Mouse (Mus musculus) inflammation-experienced regulatory T-cells, adult 16 weeks (primary cell): ENCODE measurements around the gene Sik3. TPM values are rescaled to one million over a fixed set of nuclear protein-coding genes. Genes with fewer than 3 reads are reported as not detected.

Source experiments
- polyA plus RNA-seq: library from polyadenylated mRNA; unstranded; fragments of 100-300 nt; shearing (Covaris generic); gene quantifications from one replicate; pipeline ENCODE4 v1.2.1, GENCODE M21; 2017

Gene Sik3
- 6.4 TPM for polyA plus RNA-seq

GRCm38 (mm10) chr9:46012091-46013008 is at the start of gene Sik3, which contains the start of gene Pafah1b2:
TSS of gene Sik3 (plus strand) at chr9:46012820.
TSS of gene Pafah1b2 (minus strand) at chr9:46012690.

GRCm38 (mm10) chr9:46228491-46228890 is 215.9 kb downstream of the Sik3 start, which contains the start of gene Apoa1:
TSS of gene Apoa1 (plus strand) at chr9:46228580.

GRCm38 (mm10) chr9:46235596-46235648 is 222.8 kb downstream of the Sik3 start, which contains the start of gene Apoc3:
TSS of gene Apoc3 (minus strand) at chr9:46235636.

GRCm38 (mm10) chr9:46240526-46241153 is 228.0 kb downstream of the Sik3 start, which contains the start of gene Apoa4:
TSS of gene Apoa4 (plus strand) at chr9:46240696.

GRCm38 (mm10) chr9:46268343-46268873 is 255.8 kb downstream of the Sik3 start, which contains the start of gene Apoa5:
TSS of gene Apoa5 (plus strand) at chr9:46268633.

GRCm38 (mm10) chr9:46272677-46273454 is 260.2 kb downstream of the Sik3 start, which contains the start of gene Zpr1:
TSS of gene Zpr1 (plus strand) at chr9:46273064.

Other genes with a start within 250 kb of the Sik3 start
- 20.8 TPM for gene Cep164, start 184.1 kb upstream of the Sik3 start, polyA plus RNA-seq
- gene Bace1, start 174.2 kb upstream of the Sik3 start, polyA plus RNA-seq: 5.1 TPM
- gene Pcsk7, start 106.3 kb upstream of the Sik3 start, polyA plus RNA-seq: 58.4 TPM
- 47.9 TPM for gene Rnf214, start 105.9 kb upstream of the Sik3 start, polyA plus RNA-seq
- gene Tagln, start 76.8 kb upstream of the Sik3 start, polyA plus RNA-seq: 2.6 TPM
- gene Sidt2, start 57.6 kb upstream of the Sik3 start, polyA plus RNA-seq: 42.8 TPM
- gene Pafah1b2, start 130 bp upstream of the Sik3 start, polyA plus RNA-seq: 87.5 TPM
- gene Apoa1, start 215.8 kb downstream of the Sik3 start, polyA plus RNA-seq: not detected
- gene Apoc3, start 222.8 kb downstream of the Sik3 start, polyA plus RNA-seq: not detected
- not detected for gene Apoa4, start 227.9 kb downstream of the Sik3 start, polyA plus RNA-seq